In the genomic region with DNA sequence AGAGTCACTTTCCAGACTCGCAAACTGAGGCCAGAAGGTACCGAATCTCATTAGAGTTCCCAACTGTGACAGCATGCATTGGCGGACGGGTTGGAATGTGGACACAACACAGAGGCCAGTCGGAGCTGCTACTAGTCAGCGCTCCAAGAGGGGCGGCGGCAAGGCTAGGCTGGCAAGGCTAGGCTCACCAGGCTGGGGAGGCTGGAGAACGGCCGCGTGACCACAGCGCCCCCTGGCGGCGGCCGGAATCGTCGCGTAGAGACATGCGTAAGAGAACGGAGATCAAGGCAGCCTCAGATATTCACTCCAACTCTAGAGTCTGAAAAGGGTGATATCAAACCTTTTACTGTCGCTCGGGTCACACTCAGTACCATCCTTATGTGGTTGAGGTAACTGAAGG, we compare ENCODE assay signal across 8 mouse cellular contexts.
A peak's percentile ranks its signal among the peaks of the same experiment; 100 is the strongest.
DNase-seq lines count a peak whose midpoint lies in the region; ATAC-seq lines count a peak whose summit lies in the region.

No protein-coding gene starts in this region.

- intact Hi-C loops in gastrocnemius, postnatal 36 days (cut with DNase I) = loop anchor here (1.0 to 10.0 kb wide), 2 partner anchors 448 to 1244 kb away; partner anchors contain the start of gene Cdh11
- intact Hi-C loops in left cerebral cortex, postnatal 10 days (cut with DNase I) = loop anchor here (5.0 to 10.0 kb wide), 3 partner anchors 294 to 1241 kb away; partner anchors contain the start of gene Cdh11

- peak; percentile 61 for DNase-seq in adrenal gland, adult 8-10 months
- DNase-seq in embryo, embryonic 11 days = peak; percentile 92
- DNase-seq in gastrocnemius, postnatal 36 days = peak; percentile 66 to 73
- peak; percentile 81 to 88 for DNase-seq in left cerebral cortex, postnatal 10 days (ENCODE audit: extremely low spot score in 1 of 2, low spot score in 2 of 2)
- peak; percentile 72 to 78 for DNase-seq in right cerebral cortex, postnatal 36 days (ENCODE audit: low spot score in 2 of 2)
- DNase-seq in urinary bladder, postnatal 4 days (ENCODE audit: low spot score in 2 of 2) = peak; percentile 76 to 85

- ATAC-seq in inflammation-experienced regulatory T-cells, adult 6 months = peak; percentile 54
- ATAC-seq in megakaryocyte-erythroid progenitor cell, adult 5-6 weeks (replicated peaks; ENCODE audit: low FRiP score, low TSS enrichment, poor library complexity, severe bottlenecking) = peak; percentile 93

Comparison
In these comparisons a context has a peak if more than half of its experiments do, and no peak if none do; other contexts are left out.
1. Peak in every context shown above with its lines: DNase-seq and ATAC-seq.